Mouse (Mus musculus): ENCODE results near the gene Chchd3. TPM values are rescaled to one million over a fixed set of nuclear protein-coding genes. Genes with fewer than 3 reads are reported as not detected.

Gene Chchd3
- polyA plus RNA-seq, 1 experiment from 2014 or later: 134 TPM

DNA sequence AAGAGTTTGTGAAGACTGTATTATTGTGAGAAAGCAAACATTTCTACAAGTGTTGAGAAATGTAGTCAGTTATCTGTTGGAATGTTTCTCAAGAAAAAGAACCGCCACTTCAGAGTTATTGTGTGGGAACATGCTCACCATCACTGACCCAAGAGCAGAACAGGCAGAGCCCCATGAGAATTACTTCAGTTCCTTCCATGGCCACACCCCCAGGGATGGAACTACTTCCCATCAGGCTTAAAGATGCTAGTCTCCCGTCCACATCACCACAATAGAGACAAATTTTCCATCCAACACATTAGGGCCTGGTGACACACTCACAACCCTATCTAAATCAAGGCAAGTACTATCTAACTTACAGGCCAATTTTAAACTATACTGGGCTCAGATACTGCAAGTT is 28.4 kb downstream of the Chchd3 start:
- WGBS: 83% methylated on average over 2 of the region's 2 CpGs
- Histone ChIP-seq H3K4me1 (ENCODE audit: control insufficient read depth, insufficient read depth, low read length) (no peaks in the 10 kb centered on the region), H3K4me3 (ENCODE audit: low read depth, low read length) (no peak overlapping the region), H3K27me3 (ENCODE audit: control insufficient read depth, insufficient read depth, low read length) (no peaks in the 10 kb centered on the region), H3K27ac (ENCODE audit: low read depth, low read length) (no peak overlapping the region), H3K36me3 (ENCODE audit: control insufficient read depth, insufficient read depth, low read length) (no peaks in the 10 kb centered on the region), H3K4me2 (no peak overlapping the region), H3K9ac (ENCODE audit: low read length) (no peak overlapping the region), H3K9me3 (ENCODE audit: control insufficient read depth, low read length) (no peaks in the 10 kb centered on the region)
- DNase-seq (ENCODE audit: low spot score, missing footprints) (no peak), ATAC-seq (ENCODE audit: low FRiP score) (no peak)

DNA sequence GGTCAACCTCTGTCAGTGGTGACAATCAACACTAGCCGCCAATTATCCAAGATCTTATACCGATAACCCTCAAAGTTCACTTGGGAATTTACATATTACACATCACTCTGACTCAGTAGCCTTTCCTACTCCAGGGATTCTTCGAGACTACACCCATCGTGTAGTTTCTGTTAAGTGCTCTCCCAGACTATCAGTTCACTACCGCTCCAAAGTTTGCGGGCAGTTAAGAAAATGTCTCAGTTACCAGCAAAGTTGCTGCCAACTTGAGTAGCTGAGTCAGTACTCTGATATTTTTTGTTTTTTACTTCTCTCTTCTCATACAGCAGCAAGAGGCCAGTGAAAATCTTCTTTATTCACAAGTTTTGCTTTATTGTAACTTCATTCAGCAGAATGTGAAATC is 31.8 kb downstream of the Chchd3 start:
- Histone ChIP-seq H3K27ac (ENCODE audit: low read depth, low read length) (no peak overlapping the region), H3K36me3 (ENCODE audit: control insufficient read depth, insufficient read depth, low read length) (no peaks in the 10 kb centered on the region), H3K4me3 (ENCODE audit: low read depth, low read length) (no peak overlapping the region), H3K27me3 (ENCODE audit: control insufficient read depth, insufficient read depth, low read length) (no peaks in the 10 kb centered on the region), H3K9me3 (ENCODE audit: control insufficient read depth, low read length) (no peaks in the 10 kb centered on the region), H3K9ac (ENCODE audit: low read length) (no peak overlapping the region), H3K4me2 (no peak overlapping the region), H3K4me1 (ENCODE audit: control insufficient read depth, insufficient read depth, low read length) (no peaks in the 10 kb centered on the region)
- DNase-seq (ENCODE audit: low spot score, missing footprints): no peak
- WGBS: 96% methylated on average over 6 of the region's 6 CpGs
- ATAC-seq (ENCODE audit: low FRiP score): no peak

DNA sequence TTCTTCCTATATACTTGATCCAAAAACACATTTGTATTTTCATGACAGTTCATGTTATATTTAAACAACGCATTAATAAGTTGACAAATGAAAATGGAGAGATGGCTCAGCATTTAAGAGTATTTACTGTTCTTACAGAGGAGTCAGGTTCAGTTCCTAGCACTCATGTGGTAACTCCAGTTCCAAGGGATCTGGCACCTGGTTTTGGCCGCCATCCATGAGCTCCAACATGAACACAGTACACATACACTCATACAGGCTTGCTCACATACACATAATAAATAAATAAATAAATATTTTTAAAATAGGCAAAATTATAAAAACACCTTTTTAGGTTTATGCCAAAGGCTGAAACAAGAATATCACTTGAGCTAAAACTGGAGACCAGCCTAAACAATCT is 35.0 kb downstream of the Chchd3 start:
- Histone ChIP-seq H3K9me3 (ENCODE audit: control insufficient read depth, low read length) (no peaks in the 10 kb centered on the region), H3K4me1 (ENCODE audit: control insufficient read depth, insufficient read depth, low read length) (no peaks in the 10 kb centered on the region), H3K36me3 (ENCODE audit: control insufficient read depth, insufficient read depth, low read length) (no peaks in the 10 kb centered on the region), H3K4me3 (ENCODE audit: low read depth, low read length) (no peak overlapping the region), H3K4me2 (no peak overlapping the region), H3K9ac (ENCODE audit: low read length) (no peak overlapping the region), H3K27ac (ENCODE audit: low read depth, low read length) (no peak overlapping the region), H3K27me3 (ENCODE audit: control insufficient read depth, insufficient read depth, low read length) (no peaks in the 10 kb centered on the region)
- 89% methylated on average over 2 of the region's 2 CpGs for WGBS
- ATAC-seq (ENCODE audit: low FRiP score) (no peak), DNase-seq (ENCODE audit: low spot score, missing footprints) (no peak)

DNA sequence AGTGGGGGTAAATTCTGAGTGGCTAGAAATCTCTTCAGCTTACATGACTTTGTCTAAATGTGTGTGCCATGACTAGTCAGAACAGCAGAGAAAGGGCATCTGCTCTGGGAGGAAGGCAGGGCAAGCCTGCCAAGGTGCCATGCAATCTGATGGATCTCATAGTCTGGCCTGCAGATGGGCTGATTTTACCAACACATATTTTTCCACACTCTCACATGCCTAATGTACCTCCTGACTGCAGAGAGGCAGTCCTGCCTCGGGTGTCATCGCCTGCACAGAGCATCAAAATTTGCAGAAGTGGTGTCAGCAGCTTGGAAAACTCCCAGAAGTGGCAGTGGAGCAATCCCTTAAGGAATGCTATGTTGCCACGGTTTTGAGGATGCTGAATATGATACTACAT is 55.5 kb downstream of the Chchd3 start:
- H3K9ac ChIP-seq (ENCODE audit: low read length): no peak overlapping the region

DNA sequence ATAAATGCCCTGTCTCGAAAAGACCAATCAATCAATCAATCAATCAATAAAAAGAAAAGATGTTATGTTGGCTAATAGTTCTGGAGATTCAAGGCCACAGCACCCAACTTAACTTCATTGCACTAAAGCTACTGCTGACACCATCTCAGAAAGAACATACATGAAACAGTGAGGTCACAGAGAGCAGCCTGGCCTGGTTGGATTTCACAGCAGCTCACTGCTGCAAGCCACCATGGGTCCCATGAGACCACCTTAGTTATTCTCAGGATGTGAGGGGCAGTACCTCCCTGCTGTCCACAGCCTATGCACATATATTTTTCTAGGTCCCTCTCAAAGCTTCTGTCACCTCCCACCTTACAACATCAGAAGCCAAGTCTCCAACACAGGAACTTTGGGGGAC is 57.1 kb downstream of the Chchd3 start:
- ATAC-seq (ENCODE audit: low FRiP score) (no peak), DNase-seq (ENCODE audit: low spot score, missing footprints) (no peak)
- Histone ChIP-seq H3K27ac (ENCODE audit: low read depth, low read length) (no peak overlapping the region), H3K9ac (ENCODE audit: low read length) (no peak overlapping the region), H3K9me3 (ENCODE audit: control insufficient read depth, low read length) (no peaks in the 10 kb centered on the region), H3K27me3 (ENCODE audit: control insufficient read depth, insufficient read depth, low read length) (no peaks in the 10 kb centered on the region), H3K4me2 (no peak overlapping the region), H3K4me1 (ENCODE audit: control insufficient read depth, insufficient read depth, low read length) (no peaks in the 10 kb centered on the region), H3K4me3 (ENCODE audit: low read depth, low read length) (no peak overlapping the region), H3K36me3 (ENCODE audit: control insufficient read depth, insufficient read depth, low read length) (no peaks in the 10 kb centered on the region)
- WGBS: 85% methylated on average over 1 of the region's 1 CpGs

More for the DNA sequence above, 55.5 kb downstream of the Chchd3 start:
- DNase-seq (ENCODE audit: low spot score, missing footprints) (no peak), ATAC-seq (ENCODE audit: low FRiP score) (no peak)
- Histone ChIP-seq H3K27ac (ENCODE audit: low read depth, low read length) (no peak overlapping the region), H3K36me3 (ENCODE audit: control insufficient read depth, insufficient read depth, low read length) (no peaks in the 10 kb centered on the region), H3K4me2 (no peak overlapping the region), H3K9me3 (ENCODE audit: control insufficient read depth, low read length) (no peaks in the 10 kb centered on the region), H3K4me3 (ENCODE audit: low read depth, low read length) (no peak overlapping the region), H3K27me3 (ENCODE audit: control insufficient read depth, insufficient read depth, low read length) (no peaks in the 10 kb centered on the region), H3K4me1 (ENCODE audit: control insufficient read depth, insufficient read depth, low read length) (no peaks in the 10 kb centered on the region)
- WGBS: 88% methylated on average over 3 of the region's 3 CpGs

DNA sequence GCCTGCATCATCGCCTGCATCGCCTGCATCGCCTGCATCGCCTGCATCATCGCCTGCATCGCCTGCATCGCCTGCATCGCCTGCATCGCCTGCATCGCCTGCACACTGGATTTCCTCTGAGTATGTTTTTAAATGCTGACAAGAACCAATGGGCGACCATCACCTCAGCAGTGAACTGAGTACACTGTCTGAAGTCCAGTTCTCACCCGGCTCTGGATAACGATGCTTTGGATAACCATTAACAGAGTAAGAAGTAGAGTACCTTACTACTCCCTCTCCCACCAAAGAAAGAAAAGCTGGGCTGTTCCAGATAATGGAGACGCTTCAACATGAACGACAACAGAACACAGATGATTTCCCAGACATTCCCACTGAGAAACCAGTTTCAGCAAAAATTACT is 58.8 kb downstream of the Chchd3 start:
- DNase-seq (ENCODE audit: low spot score, missing footprints) (no peak), ATAC-seq (ENCODE audit: low FRiP score) (no peak)
- no peaks in the 10 kb centered on the region for H3K36me3 ChIP-seq (ENCODE audit: control insufficient read depth, insufficient read depth, low read length)
- no peak overlapping the region for H3K4me3 ChIP-seq (ENCODE audit: low read depth, low read length)
- H3K4me1 ChIP-seq (ENCODE audit: control insufficient read depth, insufficient read depth, low read length): no peaks in the 10 kb centered on the region
- H3K27me3 ChIP-seq (ENCODE audit: control insufficient read depth, insufficient read depth, low read length): no peaks in the 10 kb centered on the region
- H3K9ac ChIP-seq (ENCODE audit: low read length): no peak overlapping the region
- H3K9me3 ChIP-seq (ENCODE audit: control insufficient read depth, low read length): no peaks in the 10 kb centered on the region
- no peak overlapping the region for H3K27ac ChIP-seq (ENCODE audit: low read depth, low read length)
- WGBS: 94% methylated on average over 15 of the region's 15 CpGs
- no peak overlapping the region for H3K4me2 ChIP-seq

DNA sequence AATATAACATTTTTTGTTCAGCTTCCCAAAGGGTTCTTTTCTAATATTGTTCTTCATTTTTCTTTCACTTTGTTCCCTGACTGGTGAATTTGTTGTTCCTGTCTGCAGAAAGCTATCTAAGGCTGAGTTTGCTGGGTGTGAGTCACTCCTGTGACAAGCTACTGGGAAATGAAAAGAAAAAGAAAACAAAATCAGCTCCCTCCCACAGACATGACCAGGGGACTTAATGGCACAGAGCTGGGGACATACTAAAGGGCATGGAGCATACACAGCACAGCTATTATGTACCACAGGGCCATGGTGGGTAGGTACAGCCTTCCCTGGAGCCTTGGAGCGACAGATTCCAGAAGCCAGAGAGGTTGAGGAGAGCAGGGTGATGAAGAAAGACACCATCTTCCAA is 63.5 kb downstream of the Chchd3 start:
- no peaks in the 10 kb centered on the region for H3K9me3 ChIP-seq (ENCODE audit: control insufficient read depth, low read length)
- WGBS: 84% methylated on average over 1 of the region's 1 CpGs
- DNase-seq (ENCODE audit: low spot score, missing footprints) (no peak), ATAC-seq (ENCODE audit: low FRiP score) (no peak)
- H3K4me1 ChIP-seq (ENCODE audit: control insufficient read depth, insufficient read depth, low read length): no peaks in the 10 kb centered on the region
- H3K9ac ChIP-seq (ENCODE audit: low read length): no peak overlapping the region
- H3K27ac ChIP-seq (ENCODE audit: low read depth, low read length): no peak overlapping the region
- no peaks in the 10 kb centered on the region for H3K36me3 ChIP-seq (ENCODE audit: control insufficient read depth, insufficient read depth, low read length)
- no peak overlapping the region for H3K4me3 ChIP-seq (ENCODE audit: low read depth, low read length)
- H3K27me3 ChIP-seq (ENCODE audit: control insufficient read depth, insufficient read depth, low read length): no peaks in the 10 kb centered on the region
- H3K4me2 ChIP-seq: no peak overlapping the region

DNA sequence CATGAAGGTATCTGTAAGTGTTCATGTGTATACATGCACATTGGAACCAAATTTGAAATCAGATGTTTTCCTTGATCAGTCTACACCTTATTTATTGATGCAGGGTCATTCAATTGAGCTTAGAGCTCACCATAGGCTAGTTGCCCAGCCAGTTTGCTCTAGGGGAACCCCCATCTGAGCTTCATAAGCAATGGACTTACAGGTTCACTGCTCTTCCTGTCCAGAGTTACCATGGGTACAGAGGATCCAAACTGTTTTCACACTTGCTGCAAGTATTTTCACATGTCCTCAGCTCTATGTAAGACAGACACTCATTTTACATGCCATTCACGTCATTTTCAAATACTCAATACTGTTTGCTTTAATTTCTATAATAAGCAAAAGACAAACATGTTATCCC is 66.2 kb downstream of the Chchd3 start:
- Histone ChIP-seq H3K36me3 (ENCODE audit: control insufficient read depth, insufficient read depth, low read length) (no peaks in the 10 kb centered on the region), H3K9me3 (ENCODE audit: control insufficient read depth, low read length) (no peaks in the 10 kb centered on the region), H3K27me3 (ENCODE audit: control insufficient read depth, insufficient read depth, low read length) (no peaks in the 10 kb centered on the region), H3K9ac (ENCODE audit: low read length) (no peak overlapping the region), H3K4me3 (ENCODE audit: low read depth, low read length) (no peak overlapping the region), H3K27ac (ENCODE audit: low read depth, low read length) (no peak overlapping the region), H3K4me2 (no peak overlapping the region), H3K4me1 (ENCODE audit: control insufficient read depth, insufficient read depth, low read length) (0 out of 2 replicates have a peak, but pooled peaks cover 4% of the 10 kb centered on the region)
- WGBS: 87% methylated on average over 1 of the region's 1 CpGs
- DNase-seq (ENCODE audit: low spot score, missing footprints): no peak
- ATAC-seq (ENCODE audit: low FRiP score): no peak

DNA sequence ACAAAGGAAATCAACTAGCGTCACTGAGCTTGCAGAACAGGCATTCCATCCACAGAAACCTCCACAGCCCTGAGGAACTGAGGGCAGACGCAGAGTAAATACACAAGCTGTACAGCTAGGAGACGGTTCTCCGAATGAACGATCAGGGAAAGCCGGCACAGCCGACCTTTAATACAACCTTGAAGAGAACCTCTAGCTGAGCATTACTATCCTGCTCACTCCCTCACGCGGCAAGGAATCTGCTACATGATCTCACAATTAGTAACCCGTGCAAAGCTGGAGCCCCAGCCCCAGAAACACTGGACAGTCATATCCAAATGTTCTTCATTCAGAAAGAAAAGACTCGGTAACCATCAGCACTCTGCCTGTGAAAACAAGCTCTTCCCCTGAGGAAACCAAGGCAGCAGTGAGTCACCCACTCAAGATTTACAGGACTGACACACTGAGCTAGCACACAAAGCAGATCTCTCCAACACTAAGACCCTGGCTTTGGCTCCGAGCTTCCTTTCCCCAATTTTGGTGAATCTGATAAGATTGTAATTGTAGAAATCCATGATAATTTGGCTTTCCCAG is 69.9 kb downstream of the Chchd3 start:
- Histone ChIP-seq H3K4me1 (ENCODE audit: control insufficient read depth, insufficient read depth, low read length) (0 out of 2 replicates have a peak, but pooled peaks cover 4% of the 10 kb centered on the region), H3K4me2 (no peak overlapping the region), H3K36me3 (ENCODE audit: control insufficient read depth, insufficient read depth, low read length) (no peaks in the 10 kb centered on the region), H3K4me3 (ENCODE audit: low read depth, low read length) (no peak overlapping the region), H3K27me3 (ENCODE audit: control insufficient read depth, insufficient read depth, low read length) (no peaks in the 10 kb centered on the region), H3K9ac (ENCODE audit: low read length) (no peak overlapping the region), H3K27ac (ENCODE audit: low read depth, low read length) (no peak overlapping the region), H3K9me3 (ENCODE audit: control insufficient read depth, low read length) (no peaks in the 10 kb centered on the region)
- ATAC-seq (ENCODE audit: low FRiP score): no peak
- 72% methylated on average over 12 of the region's 12 CpGs for WGBS
- DNase-seq (ENCODE audit: low spot score, missing footprints): no peak

All from midbrain, embryonic 11.5 days (tissue).